Mouse (Mus musculus): Measurements from ENCODE around the gene Chsy1.

- TF ChIP-seq CTCF (IDR thresholded peaks at IDR 0.05; ENCODE audit: low read depth) (no peak), EP300 (IDR thresholded peaks at IDR 0.05; ENCODE audit: low read depth) (no peak)
Measured at GRCm38 (mm10) chr7:66200383-66200782, 91.1 kb downstream of the Chsy1 start.

Data from liver, embryonic 14.5 days (tissue).